In genomic region chr8:122020050-122020771, GRCm38 (mm10) we compare ENCODE assay signal across 22 mouse cellular contexts.
DNase-seq lines count a peak whose midpoint lies in the region; ATAC-seq and TF ChIP-seq lines count a peak whose summit lies in the region.
"Had no signal": no experiment of that assay in that cellular context is flagged by ENCODE, and none has a peak within 500 bp of the region (broad histone marks: within the 10 kb centered on the region; RNA-seq: fewer than 3 reads in every experiment).

No protein-coding gene starts in this region.

- no peaks in the 10 kb centered on the region for H3K4me1 ChIP-seq in forebrain, embryonic 10.5 days
- peaks cover 9% of the 10 kb centered on the region for H3K4me1 ChIP-seq in forebrain, postnatal 0 days (ENCODE audit: insufficient read depth)
- H3K4me1 ChIP-seq in liver, adult 2 months (ENCODE audit: control insufficient read depth, insufficient read depth, low read length) = peaks cover 17% of the 10 kb centered on the region
- peaks cover 20% of the 10 kb centered on the region for H3K4me1 ChIP-seq in forebrain, embryonic 15.5 days
- H3K4me1 ChIP-seq: midbrain, embryonic 12.5 days; stomach, embryonic 15.5 days had no signal

- no peak overlapping the region for H3K4me2 ChIP-seq in forebrain, postnatal 0 days (ENCODE audit: low read depth)
- no peak overlapping the region for H3K4me2 ChIP-seq in forebrain, embryonic 15.5 days (replicated peaks)
- H3K4me2 ChIP-seq: embryonic facial prominence, embryonic 13.5 days; hindbrain, embryonic 12.5 days; liver, embryonic 13.5 days; lung, embryonic 14.5 days; midbrain, embryonic 12.5 days; stomach, embryonic 15.5 days had no signal

- H3K9me3 ChIP-seq in forebrain, embryonic 10.5 days = no peaks in the 10 kb centered on the region
- H3K9me3 ChIP-seq in forebrain, postnatal 0 days (ENCODE audit: low read length) = no peaks in the 10 kb centered on the region
- H3K9me3 ChIP-seq in forebrain, embryonic 15.5 days = no peaks in the 10 kb centered on the region
- H3K9me3 ChIP-seq: embryonic facial prominence, embryonic 13.5 days; G1E; hindbrain, embryonic 12.5 days; liver, embryonic 13.5 days; midbrain, embryonic 12.5 days; stomach, embryonic 15.5 days had no signal

- H3K9ac ChIP-seq in forebrain, postnatal 0 days = no peak overlapping the region
- H3K9ac ChIP-seq in liver, adult 2 months (ENCODE audit: low read depth, low read length) = no peak overlapping the region
- no peak overlapping the region for H3K9ac ChIP-seq in forebrain, embryonic 15.5 days (replicated peaks)
- H3K9ac ChIP-seq: embryonic facial prominence, embryonic 13.5 days; hindbrain, embryonic 12.5 days; liver, embryonic 13.5 days; lung, embryonic 14.5 days; midbrain, embryonic 12.5 days; stomach, embryonic 15.5 days had no signal

- TF ChIP-seq CTCF in forebrain, postnatal 0 days (IDR thresholded peaks at IDR 0.05; ENCODE audit: low read depth) = no peak
- no peak for TF ChIP-seq CTCF in liver, adult 2 months (IDR thresholded peaks at IDR 0.05; ENCODE audit: low read depth, low read length)

- no peak for DNase-seq in forebrain, embryonic 10.5 days (ENCODE audit: extremely low spot score, low spot score)
- no peak for DNase-seq in forebrain, postnatal 0 days
- DNase-seq in liver, adult 2 months (ENCODE audit: extremely low read depth, low read depth, low spot score) = no peak
- no peak for DNase-seq in liver
- no peak for DNase-seq in right cerebral cortex, postnatal 14 days
- DNase-seq: cerebellum, adult 9-11 months; gastrocnemius, postnatal 10 days; heart, postnatal 10 days; kidney, adult 18-20 months; kidney, postnatal 10 days; left cerebral cortex, postnatal 4 days; liver, embryonic 13.5 days; lung, embryonic 14.5 days; lung, postnatal 36 days had no signal

- H3K27ac ChIP-seq in forebrain, embryonic 10.5 days = 0 out of 2 replicates have a peak overlapping the region, but pooled peaks have one; percentile 1
- no peak overlapping the region for H3K27ac ChIP-seq in forebrain, postnatal 0 days (ENCODE audit: low read depth, low read length)
- H3K27ac ChIP-seq in liver, adult 2 months (replicated peaks; ENCODE audit: insufficient read depth, low read depth, low read length) = peak overlapping the region; percentile 90
- H3K27ac ChIP-seq in forebrain, embryonic 15.5 days (replicated peaks) = no peak overlapping the region
- H3K27ac ChIP-seq: hindbrain, embryonic 12.5 days; liver, embryonic 13.5 days; midbrain, embryonic 12.5 days; stomach, embryonic 15.5 days had no signal

- TF ChIP-seq POLR2A in liver, adult 2 months (IDR thresholded peaks at IDR 0.05; ENCODE audit: extremely low read depth, insufficient read depth, low read length) = no peak

- no peak overlapping the region for H3K4me3 ChIP-seq in forebrain, embryonic 10.5 days
- H3K4me3 ChIP-seq in forebrain, postnatal 0 days (ENCODE audit: low read depth, low read length) = no peak overlapping the region
- no peak overlapping the region for H3K4me3 ChIP-seq in liver, adult 2 months (ENCODE audit: insufficient read depth, low read depth, low read length)
- H3K4me3 ChIP-seq in forebrain, embryonic 15.5 days = no peak overlapping the region
- H3K4me3 ChIP-seq: embryonic facial prominence, embryonic 13.5 days; hindbrain, embryonic 12.5 days; layer of hippocampus, adult 2 months; liver, embryonic 13.5 days; midbrain, embryonic 12.5 days; stomach, embryonic 15.5 days had no signal

- H3K27me3 ChIP-seq in forebrain, embryonic 10.5 days (ENCODE audit: poor library complexity, severe bottlenecking) = no peaks in the 10 kb centered on the region
- H3K27me3 ChIP-seq in forebrain, postnatal 0 days (ENCODE audit: insufficient read depth, low read length) = no peaks in the 10 kb centered on the region
- no peaks in the 10 kb centered on the region for H3K27me3 ChIP-seq in liver, adult 2 months (ENCODE audit: control insufficient read depth, insufficient read depth, low read length)
- H3K27me3 ChIP-seq in forebrain, embryonic 15.5 days = no peaks in the 10 kb centered on the region
- H3K27me3 ChIP-seq: embryonic facial prominence, embryonic 13.5 days; hindbrain, embryonic 12.5 days; liver, embryonic 13.5 days; midbrain, embryonic 12.5 days; stomach, embryonic 15.5 days had no signal

- 87% methylated on average over 8 of the region's 8 CpGs for WGBS in forebrain, embryonic 10.5 days
- WGBS in forebrain, postnatal 0 days = 85% methylated on average over 8 of the region's 8 CpGs
- WGBS in liver, adult 2 months = 73% methylated on average over 8 of the region's 8 CpGs
- WGBS in forebrain, embryonic 15.5 days = 85% methylated on average over 8 of the region's 8 CpGs

- no peaks in the 10 kb centered on the region for H3K79me2 ChIP-seq in liver, adult 2 months (ENCODE audit: control insufficient read depth, insufficient read depth, low read length)

- no peak for ATAC-seq in forebrain, postnatal 0 days
- ATAC-seq in granulocyte monocyte progenitor cell, adult 5-6 weeks (replicated peaks; ENCODE audit: poor library complexity, severe bottlenecking) = peak; percentile 36; the same call in 1 of the 2 replicates
- no peak for ATAC-seq in forebrain, embryonic 15.5 days (replicated peaks)

- H3K36me3 ChIP-seq in forebrain, embryonic 10.5 days (replicated peaks) = peaks cover 87% of the 10 kb centered on the region
- peaks cover 24% of the 10 kb centered on the region for H3K36me3 ChIP-seq in forebrain, postnatal 0 days (ENCODE audit: insufficient read depth)
- H3K36me3 ChIP-seq in liver, adult 2 months (ENCODE audit: control insufficient read depth, insufficient read depth, low read length) = peaks cover 2% of the 10 kb centered on the region; the same call in 1 of the 2 replicates
- H3K36me3 ChIP-seq in forebrain, embryonic 15.5 days = peaks cover 10% of the 10 kb centered on the region; the same call in 1 of the 2 replicates

Comparison
In these comparisons a context has a peak if more than half of its experiments do, and no peak if none do; other contexts are left out.
1. H3K27ac ChIP-seq: peak in forebrain, embryonic 10.5 days (single experiment) and liver, adult 2 months (single experiment); none in forebrain, postnatal 0 days (single experiment) and forebrain, embryonic 15.5 days (single experiment).